Mouse (Mus musculus): ENCODE measurements around the gene Gm49601.

Gene Gm49601

DNA sequence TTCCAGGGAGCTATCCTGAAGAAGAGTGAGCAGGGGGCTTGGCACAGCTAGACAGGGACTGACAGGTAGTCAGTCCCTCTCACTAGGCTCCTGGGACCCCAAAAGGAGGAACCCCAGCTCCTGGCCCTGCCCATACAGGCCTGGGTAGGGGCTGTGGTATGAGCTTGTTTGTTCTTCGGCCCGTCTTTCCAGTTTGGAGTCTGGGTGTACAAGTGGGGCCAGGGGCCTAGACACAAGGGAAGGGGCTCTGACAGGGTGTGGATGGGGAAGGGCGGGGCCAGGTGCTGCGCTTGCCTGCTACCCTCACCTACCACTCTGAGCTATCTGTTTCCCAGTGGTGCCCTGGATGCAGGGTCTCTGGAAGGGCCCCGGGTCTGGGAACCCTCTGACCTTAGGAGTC, 20.5 kb downstream of the Gm49601 start:
- no peak for DNase-seq

DNA sequence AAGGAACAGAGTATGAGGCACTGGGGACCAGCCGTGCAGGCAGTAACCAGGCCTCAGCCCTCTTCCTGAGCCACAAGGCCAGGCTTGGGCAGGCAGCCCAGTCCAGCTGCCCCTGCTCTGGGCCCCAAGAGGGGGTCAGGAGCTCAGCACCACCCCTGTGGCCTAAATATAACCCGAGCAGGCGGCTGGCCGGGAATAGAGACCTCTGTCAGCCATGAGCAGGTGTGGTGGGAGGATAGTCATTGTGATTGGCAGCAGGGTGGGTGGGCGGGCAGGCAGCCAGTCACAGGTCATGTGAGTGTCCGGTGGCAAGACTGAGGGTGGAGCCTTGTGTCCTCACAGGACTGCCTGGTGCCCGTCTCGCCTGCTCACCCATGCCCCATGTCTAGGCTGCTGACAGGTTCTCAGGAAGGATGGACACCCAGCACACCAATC, 21.9 kb downstream of the Gm49601 start:
- DNase-seq, result no peak

DNA sequence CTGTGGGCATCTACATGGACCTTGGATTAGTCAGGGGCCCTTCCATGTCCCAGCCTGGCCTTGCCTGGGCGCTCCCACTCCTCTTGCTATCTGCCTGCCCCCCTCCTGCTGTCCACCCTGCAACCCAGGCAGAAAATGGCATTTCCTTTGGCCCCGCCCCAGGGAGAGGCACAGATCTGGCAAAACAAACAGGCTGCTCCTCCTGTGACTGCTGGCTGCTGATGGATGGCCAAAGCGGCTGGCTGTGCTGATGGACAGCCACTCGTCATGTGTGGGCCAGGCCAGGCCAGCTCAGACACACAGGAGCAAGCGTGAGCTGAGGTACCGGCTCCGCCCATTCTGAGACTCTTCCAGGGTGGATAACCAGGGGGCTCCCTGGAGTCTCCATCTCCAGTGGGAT, 24.8 kb downstream of the Gm49601 start:
- no peak for DNase-seq

DNA sequence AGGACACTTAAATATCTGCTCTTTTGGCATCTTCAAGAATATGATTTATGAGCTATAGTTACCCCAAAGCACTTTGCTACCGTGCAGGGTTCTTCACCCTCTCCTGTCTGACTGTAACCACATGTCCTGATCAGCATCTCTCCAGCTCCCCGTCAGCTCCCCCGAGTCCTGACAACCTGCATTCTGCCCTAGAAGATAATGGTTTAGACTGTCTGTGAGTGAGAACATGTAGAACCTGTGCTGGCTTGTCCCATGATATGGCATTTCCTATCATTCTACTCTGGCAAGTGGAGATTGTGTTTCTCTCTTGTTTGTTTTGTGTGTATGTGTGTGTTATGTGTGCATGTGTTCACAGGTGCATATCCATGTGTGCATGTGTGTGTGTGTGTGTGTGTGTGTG, 28.2 kb downstream of the Gm49601 start:
- no peak for DNase-seq

DNA sequence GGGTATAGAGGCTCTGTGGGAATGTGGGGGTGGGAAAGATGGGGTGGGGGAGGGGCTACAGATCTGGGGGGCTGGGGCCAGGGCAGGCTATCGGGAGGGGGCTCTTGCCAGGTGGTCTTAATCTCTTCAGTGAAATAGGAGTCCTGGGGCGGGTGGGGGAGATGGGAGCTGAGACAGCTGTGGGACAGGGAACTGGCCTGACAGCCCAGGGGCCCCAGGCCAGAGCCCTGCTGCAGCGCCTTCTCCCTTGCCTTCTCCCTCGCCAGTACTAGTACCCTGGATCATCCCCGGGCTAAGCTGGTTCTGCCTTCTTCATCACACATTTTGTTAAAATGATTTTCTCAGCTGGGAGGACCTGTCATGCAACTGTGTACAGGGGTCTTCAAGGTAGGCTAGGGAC, 30.0 kb downstream of the Gm49601 start:
- DNase-seq, result no peak

DNA sequence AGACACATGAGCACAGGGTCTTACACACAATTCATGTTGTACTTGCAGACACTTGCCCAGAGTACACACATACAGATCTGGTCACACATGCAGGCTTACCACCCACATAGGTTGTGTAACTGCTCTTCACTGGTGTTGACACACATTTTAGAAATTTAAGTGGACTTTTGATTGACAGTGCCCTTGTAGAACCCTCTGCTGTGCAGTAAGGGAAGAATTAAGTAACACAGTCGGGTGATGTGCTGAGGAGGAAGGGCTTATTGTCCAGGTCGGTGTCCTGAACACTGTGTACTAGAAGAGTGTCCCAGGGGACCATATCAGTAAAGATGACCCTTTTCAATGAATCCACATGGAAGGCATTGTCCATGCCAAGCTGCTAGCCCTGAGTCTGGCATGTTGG, 32.3 kb downstream of the Gm49601 start:
- DNase-seq, result no peak

DNA sequence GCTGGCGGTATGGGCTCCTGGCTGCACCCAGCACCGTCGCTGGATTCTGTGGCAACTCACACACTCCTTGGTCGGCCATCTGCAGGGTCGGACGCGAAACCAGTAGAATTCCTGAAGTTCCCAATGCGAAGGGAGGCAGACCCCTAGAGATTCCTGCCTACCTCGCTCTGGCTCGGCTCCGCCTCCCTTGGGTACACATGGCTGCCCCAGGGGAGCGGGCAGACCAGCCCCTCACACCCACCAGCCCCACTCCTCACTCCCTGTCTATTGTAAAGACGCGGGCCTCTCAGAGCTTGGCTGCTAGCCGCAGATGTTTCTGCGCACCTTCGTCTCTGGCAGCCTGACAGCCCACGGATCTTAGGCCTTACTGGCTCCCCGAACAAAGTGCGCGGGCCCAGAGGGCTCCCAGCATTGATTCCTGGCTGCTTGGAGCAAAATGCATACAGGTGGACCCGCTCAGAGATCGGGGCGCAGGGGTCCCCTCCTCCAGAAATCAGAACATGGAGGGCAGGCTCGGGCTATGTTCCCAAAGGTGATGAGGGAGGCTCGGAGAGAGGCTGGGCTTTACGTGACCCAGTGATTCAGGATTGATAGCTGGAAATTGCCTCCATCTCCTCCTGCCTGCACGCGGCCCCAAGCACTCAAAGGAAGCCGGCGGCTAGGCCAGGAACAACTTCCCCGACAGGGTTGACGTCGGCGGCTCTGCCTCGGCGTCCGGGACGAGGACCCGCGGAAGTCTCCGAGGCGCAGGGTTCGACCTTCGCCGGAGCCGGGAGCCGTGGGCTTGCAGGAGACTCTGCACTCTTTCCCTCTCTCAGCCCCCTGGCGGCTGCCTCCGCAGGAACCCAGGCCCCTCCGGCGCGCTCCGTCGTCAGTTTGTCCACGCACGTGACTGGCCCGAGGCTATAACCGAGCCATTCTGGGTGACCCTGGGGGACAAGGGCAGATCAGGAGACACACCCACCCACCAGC, 34.9 kb downstream of the Gm49601 start:
- no peak for DNase-seq

DNA sequence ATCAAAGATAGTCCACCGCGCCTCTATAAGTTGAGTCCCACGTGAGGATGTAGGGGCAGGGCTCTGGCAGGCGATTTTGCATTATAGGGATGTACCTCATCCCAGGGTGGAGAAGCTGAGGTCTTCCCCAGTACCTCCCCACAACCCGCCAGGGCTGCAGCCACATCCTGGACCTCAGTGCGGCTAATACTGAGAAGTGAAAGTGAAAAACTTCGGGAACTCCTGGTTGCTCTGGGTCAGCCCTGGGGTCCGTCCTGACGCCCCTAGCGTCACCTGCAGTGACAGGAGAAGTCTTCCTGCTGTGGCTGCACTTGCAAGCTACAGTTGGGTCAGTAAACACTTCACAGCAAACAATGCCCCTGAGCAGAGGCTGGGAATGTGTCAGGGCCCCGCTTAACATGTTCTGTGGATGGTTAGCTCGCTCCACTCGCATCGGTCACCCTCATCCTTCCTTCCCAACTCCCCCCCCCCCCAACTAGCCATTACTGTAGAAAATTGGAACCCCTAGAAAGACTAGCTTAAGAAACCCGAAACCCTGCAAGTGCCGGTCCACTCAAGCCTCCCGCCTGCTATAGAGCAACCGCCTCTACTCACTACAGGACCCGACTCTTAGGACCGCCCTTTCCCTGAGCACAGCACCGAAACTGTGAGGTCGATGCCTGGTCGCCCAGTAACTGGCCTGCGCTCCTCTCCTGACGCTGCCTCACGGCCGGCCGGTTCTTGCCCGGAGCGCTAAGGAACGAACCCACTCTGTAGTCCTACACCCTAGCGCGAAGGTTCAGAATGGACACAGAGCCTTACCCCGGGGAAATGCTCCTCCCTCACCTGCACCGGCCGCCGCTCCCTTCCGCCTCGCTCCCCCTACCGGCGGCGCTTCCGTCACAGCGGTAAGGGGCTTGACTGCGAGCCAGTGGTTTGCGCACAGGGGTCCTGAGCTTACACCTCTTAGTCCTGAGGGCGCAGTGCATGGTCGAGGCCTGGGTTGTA, 36.1 kb downstream of the Gm49601 start, which contains the start of gene Tbx1:
Gene Tbx1 (minus strand): TSS at position 868 of the 987 bp plus-strand sequence.
- no peak for DNase-seq

DNA sequence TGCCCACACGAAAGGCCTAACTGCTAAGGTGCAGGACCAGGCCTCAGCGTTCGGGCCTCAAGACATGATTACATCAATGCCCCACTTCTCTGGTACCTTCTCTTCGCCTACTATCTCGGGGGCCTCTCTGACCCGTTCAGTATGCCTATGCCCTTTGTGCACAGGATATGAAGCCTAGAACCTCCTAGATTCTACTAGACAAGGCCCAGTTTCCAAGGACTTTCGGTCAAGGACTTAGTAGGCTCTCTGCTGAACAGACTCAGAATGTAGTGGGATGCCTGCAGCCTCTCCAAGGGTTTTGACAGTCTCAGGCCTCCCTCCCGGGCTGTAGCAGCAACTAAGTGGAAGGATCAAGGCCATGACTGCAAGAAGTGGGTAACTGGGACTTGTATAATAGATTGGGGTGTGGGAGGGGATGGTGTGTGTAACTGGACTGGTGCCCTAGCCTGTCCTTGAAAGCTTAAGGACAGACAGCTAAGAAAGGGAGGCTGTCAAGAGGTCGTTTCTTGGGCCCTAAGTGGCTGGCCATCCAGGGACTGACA, 37.1 kb downstream of the Gm49601 start:
- no peak for DNase-seq

DNA sequence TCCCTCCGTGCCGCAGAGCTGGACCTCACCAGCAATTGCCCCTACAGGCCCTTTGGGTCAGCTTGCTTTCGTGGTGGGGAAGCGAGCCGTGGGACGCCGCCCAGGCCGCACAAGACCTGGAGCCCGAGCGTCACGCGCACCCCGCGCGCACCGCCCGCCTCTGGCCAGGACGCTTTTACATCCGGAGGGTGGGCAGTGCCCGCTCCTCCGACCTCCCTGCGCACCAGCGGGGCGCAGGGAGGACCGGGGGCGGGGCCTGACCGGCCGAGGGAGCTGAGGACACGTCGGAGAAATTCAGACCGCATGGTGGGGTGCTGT, 37.5 kb downstream of the Gm49601 start:
- DNase-seq, result no peak

DNA sequence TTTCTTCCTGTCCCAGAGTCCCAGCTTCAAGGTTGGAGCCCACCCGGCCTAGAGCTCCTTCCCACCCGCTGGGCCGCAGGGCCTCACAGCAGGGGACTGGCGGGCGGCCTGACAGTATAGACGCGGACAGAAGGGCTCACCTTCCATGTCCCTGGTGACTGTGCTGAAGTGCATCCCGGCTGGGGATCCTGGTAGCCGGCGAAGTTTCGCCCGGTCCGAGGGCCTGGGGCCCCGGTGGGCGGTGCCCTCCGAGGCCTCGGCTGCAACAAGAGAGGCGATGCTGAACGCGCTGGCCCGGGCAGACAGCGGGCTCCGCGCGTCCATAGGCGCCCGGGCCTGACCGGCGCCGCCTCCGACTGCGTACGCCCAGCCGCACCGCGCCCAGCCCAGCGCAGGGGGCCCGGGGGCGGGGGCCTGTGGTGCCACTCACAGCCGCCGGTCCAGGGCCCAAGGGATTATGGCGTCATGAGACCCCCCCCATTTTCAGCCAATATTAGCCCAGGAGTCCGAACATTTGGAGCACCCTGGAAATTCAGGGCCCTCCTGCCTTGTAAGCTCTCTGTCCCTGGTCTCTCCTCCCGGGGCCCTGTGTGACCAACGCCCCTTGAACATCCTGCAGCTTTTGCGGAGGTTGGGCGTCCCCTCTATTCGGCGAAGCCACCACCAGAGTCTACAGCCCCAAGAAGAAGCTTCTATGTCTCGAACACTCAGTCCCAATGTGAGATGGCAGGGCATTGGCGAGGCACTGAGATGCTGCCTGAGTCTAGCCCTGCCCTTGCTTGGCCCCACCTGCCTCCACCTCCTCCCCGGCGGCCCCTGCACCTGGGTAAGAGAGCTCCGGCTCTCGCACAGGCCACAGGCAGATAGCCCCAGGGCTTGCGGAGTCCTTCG, 38.1 kb downstream of the Gm49601 start:
- no peak for DNase-seq

DNA sequence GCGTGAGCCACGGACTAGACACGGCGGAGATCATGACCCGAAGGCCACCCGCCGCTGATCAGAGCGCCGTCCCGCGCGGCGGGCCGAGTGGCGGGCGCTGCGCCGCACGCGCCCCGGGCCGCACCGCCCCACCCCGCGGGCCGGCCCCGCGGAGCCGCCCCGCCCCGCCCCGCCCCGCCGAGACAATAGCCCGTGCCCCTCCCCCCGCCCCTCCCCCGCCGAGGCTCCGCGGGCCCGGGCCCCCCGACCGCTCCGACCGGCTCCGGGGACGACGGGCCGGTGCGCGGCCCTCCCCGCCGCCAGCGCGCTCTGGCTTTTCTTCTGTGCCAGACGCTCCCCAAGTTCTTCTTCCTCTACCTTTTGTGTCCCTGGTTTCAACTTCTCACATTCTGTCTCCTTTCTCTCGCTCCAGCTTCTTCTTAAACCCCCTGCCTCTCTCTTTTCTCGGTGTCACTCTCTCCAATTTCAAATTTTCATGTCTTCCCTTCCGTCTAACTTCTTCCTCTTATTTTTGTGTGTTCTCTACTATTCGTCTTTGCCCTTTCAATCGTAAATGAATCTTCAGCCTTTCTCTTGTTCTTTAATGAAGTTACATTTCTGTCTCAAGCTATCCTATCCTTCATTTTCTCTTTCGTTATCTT, 39.2 kb downstream of the Gm49601 start:
- no peak for DNase-seq

DNA sequence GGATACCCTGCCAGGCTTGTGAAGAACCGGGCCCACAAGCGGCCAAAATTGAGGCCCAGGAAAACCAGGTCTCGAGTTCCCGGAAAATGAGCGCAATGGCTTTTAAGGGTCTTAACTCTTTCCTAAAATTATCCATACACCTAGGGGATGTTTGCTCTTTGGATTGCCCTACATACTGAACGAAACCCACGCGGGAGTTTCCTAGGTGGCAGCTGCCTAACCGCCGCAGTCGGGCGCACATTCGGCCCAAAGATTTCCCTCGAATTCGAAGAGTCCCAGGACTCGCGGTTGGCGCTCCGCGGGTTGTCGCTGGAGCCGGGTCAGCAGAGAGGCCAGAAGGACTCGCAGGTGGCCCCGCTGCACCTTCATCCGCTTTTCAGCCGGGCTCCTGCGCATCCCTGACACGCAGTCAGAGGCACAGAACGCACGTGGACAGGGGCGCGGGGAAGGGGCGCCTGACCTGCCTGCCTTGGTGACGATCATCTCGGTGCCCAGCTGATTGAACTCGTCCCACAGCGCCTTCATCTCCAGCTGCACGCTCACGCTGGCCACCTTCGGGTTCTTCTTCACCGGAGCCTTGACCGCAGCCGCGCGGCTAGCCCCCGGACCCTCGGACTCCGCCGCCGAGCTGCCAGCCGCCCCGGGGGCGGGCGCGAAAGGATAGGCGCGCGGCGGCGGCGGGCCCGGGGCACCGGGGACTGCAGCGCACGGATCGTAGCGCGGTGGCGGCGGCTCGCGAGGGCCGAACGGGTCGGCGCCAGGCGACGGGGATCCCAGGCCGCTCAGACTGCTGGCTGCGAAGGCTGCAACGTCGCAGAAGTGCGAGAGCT, 39.9 kb downstream of the Gm49601 start:
- DNase-seq, result no peak

DNA sequence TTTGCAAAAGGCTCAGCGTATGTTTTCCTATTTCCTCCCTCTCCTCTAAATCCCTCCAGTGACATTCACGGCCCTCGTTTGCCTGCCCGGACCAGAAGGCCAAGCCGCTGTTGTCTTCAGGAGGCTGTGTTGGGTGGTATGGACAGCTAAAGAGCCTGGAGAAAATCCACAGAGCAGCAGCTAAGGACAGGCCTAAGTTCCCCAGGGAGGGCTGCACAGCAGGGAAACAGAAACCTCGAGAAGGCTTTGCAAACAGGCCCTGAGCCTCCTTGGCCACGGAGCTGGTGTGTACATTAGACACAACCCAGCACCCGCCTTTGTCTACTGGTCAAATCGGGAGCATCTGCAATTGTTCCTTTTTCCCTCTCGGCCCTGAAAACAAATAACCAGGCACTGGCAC, 40.6 kb downstream of the Gm49601 start:
- DNase-seq, result no peak

DNA sequence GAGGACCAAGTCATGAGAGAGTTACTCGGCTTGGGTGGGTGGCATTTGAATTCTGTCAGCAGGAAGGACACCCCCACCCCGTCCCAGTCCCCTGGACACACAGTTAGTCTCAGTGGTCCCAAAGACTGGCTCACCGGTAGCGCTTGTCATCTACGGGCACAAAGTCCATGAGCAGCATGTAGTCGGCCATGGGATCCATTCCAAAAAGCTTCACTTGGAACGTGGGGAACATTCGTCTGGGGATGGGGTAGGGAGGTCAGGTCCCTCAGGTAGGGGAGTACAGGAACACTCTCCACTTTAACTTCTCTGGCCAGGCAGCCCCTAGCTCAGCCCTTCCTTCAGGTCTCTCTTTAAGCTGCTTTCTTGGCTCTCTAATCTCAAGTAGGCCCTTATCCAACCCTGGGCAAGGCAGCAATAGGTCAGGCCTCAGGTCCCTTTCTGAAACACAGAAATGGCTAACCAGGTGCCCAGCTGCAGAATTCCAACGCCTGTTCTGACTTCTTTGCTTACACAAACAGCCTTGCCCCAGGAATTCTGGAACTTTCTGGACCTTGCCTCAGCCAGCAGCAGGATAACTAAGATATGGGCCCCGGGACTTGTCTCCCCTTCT, 41.2 kb downstream of the Gm49601 start:
- DNase-seq, result no peak

DNA sequence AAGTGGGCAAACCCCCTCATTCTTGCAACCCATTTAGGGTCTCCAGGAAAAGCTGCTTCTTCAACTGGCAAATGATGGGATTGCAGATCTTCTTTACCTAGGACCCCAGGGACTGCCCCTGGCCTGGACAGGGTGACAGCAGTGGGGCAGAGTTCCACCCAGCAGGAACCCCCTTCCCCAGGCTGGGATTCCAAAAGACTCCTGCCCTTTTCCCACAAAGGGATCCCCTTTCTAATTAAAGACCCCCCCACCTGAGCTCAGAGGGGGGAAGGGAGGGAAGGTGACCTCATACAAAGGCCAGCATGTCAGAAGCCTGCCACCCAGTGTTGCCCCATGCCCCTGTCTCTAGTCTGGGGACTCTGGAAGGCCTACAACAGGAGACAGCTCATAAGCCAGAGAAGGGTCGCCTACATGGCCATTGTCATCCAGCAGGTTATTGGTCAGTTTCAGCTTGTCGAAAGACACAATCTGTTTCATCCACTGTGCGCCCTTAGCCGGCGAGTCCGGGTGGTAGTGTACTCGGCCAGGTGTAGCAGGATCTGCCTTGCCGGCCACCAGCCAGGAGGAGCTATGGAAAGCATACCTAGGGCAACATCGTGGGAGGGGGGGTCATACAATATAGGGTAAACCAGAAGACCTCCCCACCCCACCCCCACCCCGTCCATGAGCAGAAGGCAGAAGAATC, 42.4 kb downstream of the Gm49601 start:
- no peak for DNase-seq

DNA sequence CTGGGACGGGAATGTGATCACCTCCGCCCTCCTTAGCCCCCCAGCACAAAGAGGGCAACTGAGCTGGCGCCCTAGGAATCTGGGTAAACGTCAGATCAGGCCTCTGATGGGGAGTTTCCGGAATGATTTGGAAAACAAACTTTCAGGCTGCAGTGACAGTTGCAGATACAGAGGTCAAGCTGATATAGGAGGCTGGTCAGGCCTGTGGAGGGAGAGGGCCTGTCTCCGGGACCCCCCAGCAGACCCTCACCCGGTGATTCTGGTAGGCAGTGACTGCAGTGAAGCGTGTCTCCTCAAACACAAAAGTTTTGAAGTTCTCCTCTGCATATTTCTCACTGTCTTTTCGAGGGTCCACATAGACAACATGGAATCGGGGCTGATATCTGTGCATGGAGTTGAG, 43.1 kb downstream of the Gm49601 start:
- no peak for DNase-seq

DNA sequence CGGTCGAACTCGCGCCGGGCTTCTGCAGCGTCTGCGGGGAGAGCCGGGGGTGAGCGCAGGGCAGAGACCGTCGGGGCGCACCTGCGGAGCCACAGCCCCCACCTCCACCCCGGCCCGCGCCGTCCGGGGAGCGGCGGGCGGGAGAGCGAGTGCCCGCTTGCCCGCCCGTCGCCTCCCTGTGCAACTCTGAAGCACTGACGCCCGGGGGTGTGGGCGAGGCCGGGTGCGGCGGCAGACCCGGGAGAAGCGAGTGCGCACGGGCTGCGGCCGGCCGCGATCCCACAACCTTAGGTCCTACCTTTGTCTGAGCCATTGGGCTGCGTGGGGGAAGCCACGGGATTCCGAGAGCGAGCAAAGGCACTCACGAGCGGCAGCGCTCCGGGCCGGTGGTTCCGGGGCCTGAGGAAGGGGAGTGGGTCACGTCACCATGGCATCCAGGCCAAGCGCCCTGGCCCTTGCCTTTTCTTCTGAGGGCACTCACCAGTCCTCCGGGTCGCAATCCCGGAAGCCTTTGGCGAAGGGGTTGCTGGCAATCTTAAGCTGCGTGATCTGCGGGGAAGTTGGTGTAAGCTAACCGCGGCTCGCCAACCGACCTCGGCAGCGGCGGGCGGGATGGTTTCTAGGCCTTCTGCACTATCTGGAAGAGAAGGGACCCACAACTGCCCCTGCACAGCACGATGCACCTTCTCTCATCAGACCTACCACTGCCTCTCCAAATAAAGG, 43.6 kb downstream of the Gm49601 start:
- no peak for DNase-seq

DNA sequence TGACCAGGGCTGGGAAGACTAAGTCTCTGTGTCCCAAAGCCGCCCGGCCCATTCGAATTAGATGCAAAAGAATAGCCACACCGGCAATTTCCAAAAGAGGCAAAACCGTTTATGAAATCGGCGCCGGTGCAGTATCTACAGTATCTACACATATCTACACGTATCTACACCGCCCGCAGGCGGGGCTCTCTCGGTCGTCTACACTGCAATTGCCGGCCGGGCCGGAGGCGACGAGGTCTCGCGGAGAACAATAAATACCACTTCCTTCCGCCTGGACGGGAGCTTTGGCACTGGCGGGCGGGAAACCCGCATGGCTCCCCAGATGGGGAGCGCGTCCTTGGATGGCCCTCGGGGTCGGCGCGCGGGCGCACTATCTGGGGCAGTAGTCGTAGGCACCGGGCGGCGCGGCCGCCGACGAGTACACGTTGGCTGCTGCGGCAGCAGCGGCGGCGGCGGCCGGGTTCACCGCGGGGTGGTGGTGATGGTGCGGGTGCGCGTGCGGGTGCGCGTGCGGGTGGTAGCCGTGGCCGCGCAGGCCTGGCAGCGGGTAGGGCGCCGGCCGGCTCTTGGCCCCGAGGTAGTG, 44.5 kb downstream of the Gm49601 start:
- DNase-seq, result no peak
